Mouse (Mus musculus) liver, embryonic 11.5 days (tissue): ENCODE measurements around the gene Itpr3. TPM values are rescaled to one million over a fixed set of nuclear protein-coding genes. Genes with fewer than 3 reads are reported as not detected.

Experiments
- ATAC-seq: fragments of 200-750 bp; cut with Nextera tagmentation; replicated peaks from 2 replicates; pipeline ENCODE4 v1.8.0; 2017; ENCODE audit warnings: moderate number of reproducible peaks, mild to moderate bottlenecking, moderate TSS enrichment, moderate library complexity; ENCODE audit not compliant: low FRiP score
- DNase-seq: peaks from one replicate; pipeline ENCODE4 v3.0.0-alpha.2; 2017; ENCODE audit warnings: low spot score
- H3K27ac ChIP-seq: fragments of 300-500 bp; sonication (generic); 2 replicates; pipeline ENCODE4 v1.5.1; 2014; ENCODE audit warnings: mild to moderate bottlenecking, low read depth, low read length, control low read depth
- H3K27me3 ChIP-seq: fragments of 300-500 bp; sonication (generic); replicated peaks from 2 replicates; pipeline ENCODE4 v1.6.1; 2014; ENCODE audit warnings: low read length, mixed read lengths; ENCODE audit not compliant: control insufficient read depth, insufficient read depth
- H3K36me3 ChIP-seq: fragments of 300-500 bp; sonication (generic); 2 replicates; pipeline ENCODE4 v1.6.1; 2014; ENCODE audit warnings: mild to moderate bottlenecking, low read length, moderate library complexity, mixed read lengths; ENCODE audit not compliant: control insufficient read depth, insufficient read depth
- H3K4me1 ChIP-seq: fragments of 300-500 bp; sonication (generic); replicated peaks from 2 replicates; pipeline ENCODE4 v1.6.1; 2014; ENCODE audit warnings: low read length, mixed read lengths; ENCODE audit not compliant: control insufficient read depth, insufficient read depth
- H3K4me2 ChIP-seq: fragments of 300-500 bp; sonication (generic); 2 replicates; pipeline ENCODE4 v1.6.1; 2014; ENCODE audit warnings: mild to moderate bottlenecking, control low read depth, moderate library complexity
- H3K4me3 ChIP-seq: fragments of 300-500 bp; sonication (generic); 2 replicates; pipeline ENCODE4 v1.5.1; 2014; ENCODE audit warnings: low read depth, low read length, control low read depth
- H3K9ac ChIP-seq: fragments of 300-500 bp; sonication (generic); 2 replicates; pipeline ENCODE4 v1.6.1; 2014; ENCODE audit warnings: low read depth, low read length, control low read depth
- H3K9me3 ChIP-seq: fragments of 300-500 bp; sonication (generic); 2 replicates; pipeline ENCODE4 v1.6.1; 2016; ENCODE audit warnings: low read length, inconsistent platforms, mixed read lengths; ENCODE audit not compliant: control insufficient read depth
- WGBS: fragments of 180-500 bp; shearing (Covaris S2); extraction: QIAGEN DNeasy Blood & Tissue Kit; methylation state at CpG from one replicate; pipeline ENCODE4 v1.1.7; 2014; 5-methylcytosine and 5-hydroxymethylcytosine counted together
- polyA plus RNA-seq: library from polyadenylated mRNA; unstranded; fragments of >200 nt; fragmentation: Nextera tagmentation; extraction: Ambion mirVana; gene quantifications from 2 replicates; pipeline ENCODE4 v1.2.1, GENCODE M21; 2014

The Itpr3 gene
- polyA plus RNA-seq, 1 experiment from 2014 or later, result 2.0 TPM

DNA sequence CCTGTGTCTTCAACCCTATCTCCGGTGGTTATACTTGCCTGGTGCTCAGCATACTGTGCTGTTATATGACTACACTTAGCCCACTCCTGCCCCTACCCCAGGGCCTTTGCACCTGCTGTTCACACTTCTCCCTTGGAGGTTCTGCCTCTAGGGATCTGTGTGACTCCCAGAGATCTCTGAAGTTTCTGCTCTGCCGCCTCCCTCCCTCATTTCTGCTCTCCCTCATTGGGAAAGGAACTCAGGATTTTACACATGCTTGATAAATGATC, 15.4 kb upstream of the Itpr3 start:
- H3K27ac ChIP-seq, result no peak overlapping the region

DNA sequence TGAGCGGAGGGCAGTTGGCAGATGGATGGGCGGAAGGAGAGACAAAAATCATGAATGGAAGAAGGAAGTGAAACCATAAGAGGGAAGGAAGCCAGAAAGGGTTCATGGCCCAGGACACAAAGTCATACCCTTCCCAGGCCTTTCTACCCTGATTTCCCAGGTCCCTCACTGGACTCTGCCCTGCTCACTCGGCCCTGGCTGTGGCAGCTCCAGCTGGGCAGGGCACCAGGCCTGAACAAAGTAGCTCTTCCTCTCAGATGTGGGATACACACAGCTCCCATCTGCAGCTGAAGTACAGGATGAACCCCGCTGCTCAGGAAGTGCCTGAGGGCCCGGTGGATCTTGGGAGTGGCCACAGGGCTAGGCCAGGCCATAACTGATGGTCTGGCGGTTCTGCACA, 14.3 kb upstream of the Itpr3 start:
- H3K9ac ChIP-seq, result no peak overlapping the region
- 60% methylated on average over 6 of the region's 6 CpGs for WGBS
- H3K27ac ChIP-seq, result no peak overlapping the region
- H3K9me3 ChIP-seq, result no peaks in the 10 kb centered on the region
- H3K36me3 ChIP-seq, result no peaks in the 10 kb centered on the region
- DNase-seq, result no peak
- H3K4me2 ChIP-seq, result no peak overlapping the region
- no peaks in the 10 kb centered on the region for H3K27me3 ChIP-seq
- peaks cover 18% of the 10 kb centered on the region for H3K4me1 ChIP-seq
- no peak overlapping the region for H3K4me3 ChIP-seq
- ATAC-seq, result no peak

More for the DNA sequence above, 15.4 kb upstream of the Itpr3 start:
- DNase-seq, result no peak
- Histone ChIP-seq H3K4me3 (no peak overlapping the region), H3K9ac (no peak overlapping the region), H3K4me1 (peaks cover 18% of the 10 kb centered on the region), H3K36me3 (no peaks in the 10 kb centered on the region), H3K9me3 (no peaks in the 10 kb centered on the region), H3K27me3 (no peaks in the 10 kb centered on the region), H3K4me2 (no peak overlapping the region)
- no peak for ATAC-seq
- 70% methylated on average over 2 of the region's 2 CpGs for whole genome bisulfite sequencing

DNA sequence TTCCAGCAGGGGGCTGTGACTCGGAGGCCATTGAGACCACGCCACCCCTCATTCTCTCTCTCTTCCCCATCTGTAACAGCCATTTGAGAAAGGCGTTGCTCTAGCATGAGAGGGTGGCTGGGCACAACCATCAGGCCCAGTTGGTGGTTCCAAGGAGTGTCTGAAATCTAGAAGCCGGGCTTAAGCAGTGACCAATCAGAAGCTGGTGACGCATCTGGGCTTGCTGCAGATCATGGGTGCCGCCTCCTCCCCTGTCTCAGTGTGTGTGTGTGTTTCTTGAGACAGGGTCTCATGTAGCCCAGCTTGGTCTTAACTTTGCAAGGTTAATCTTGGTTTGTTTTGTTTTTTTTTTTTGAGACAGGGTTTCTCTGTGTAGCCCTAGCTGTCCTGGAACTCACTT, 11.9 kb upstream of the Itpr3 start:
- 82% methylated on average over 6 of the region's 6 CpGs for WGBS
- Histone ChIP-seq H3K27me3 (no peaks in the 10 kb centered on the region), H3K4me1 (peaks cover 8% of the 10 kb centered on the region), H3K4me2 (no peak overlapping the region), H3K9ac (no peak overlapping the region), H3K36me3 (no peaks in the 10 kb centered on the region), H3K9me3 (no peaks in the 10 kb centered on the region), H3K4me3 (no peak overlapping the region), H3K27ac (no peak overlapping the region)
- ATAC-seq (no peak), DNase-seq (no peak)

DNA sequence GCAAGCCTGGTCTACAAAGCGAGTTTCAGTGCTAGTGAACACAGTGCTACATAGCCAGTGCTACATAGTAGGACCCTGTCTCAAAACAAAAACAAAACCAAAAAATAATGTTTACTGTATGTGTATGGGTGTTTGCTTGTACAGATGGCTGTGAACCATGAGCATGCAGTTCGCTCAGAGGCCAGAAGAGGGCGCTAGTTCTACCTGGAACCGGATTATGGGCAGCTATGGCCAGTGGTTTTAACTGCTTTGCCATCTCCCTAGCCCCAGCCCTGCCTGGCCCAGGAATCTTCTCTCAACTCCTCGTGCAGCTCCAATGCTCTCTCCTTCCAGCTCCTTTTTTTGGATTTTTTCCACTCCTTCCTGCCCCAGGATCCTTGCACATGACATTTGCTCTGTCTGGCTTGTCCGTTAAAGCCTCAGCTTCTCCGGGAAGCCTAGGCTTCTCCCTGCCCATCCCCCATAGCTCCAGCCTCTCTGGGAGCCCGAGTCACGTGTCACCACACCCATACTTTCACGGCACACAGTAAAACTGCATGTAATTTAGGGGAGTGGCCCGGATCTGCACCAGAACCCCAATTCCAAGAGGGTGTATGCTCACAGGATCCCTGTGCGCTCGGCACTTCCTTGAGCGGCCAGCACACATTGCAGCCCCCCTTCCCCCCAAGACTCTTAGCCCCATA, 9.2 kb upstream of the Itpr3 start:
- H3K4me2 ChIP-seq, result no peak overlapping the region
- no peaks in the 10 kb centered on the region for H3K27me3 ChIP-seq
- 0 out of 2 replicates have a peak overlapping the region, but pooled peaks have one; percentile 8 for H3K27ac ChIP-seq
- no peaks in the 10 kb centered on the region for H3K36me3 ChIP-seq
- no peak overlapping the region for H3K9ac ChIP-seq
- H3K4me3 ChIP-seq, result no peak overlapping the region
- no peak for ATAC-seq
- peaks cover 3% of the 10 kb centered on the region; the same call in 1 of the 2 replicates for H3K4me1 ChIP-seq
- no peaks in the 10 kb centered on the region for H3K9me3 ChIP-seq
- no peak for DNase-seq
- WGBS, result 77% methylated on average over 14 of the region's 14 CpGs

DNA sequence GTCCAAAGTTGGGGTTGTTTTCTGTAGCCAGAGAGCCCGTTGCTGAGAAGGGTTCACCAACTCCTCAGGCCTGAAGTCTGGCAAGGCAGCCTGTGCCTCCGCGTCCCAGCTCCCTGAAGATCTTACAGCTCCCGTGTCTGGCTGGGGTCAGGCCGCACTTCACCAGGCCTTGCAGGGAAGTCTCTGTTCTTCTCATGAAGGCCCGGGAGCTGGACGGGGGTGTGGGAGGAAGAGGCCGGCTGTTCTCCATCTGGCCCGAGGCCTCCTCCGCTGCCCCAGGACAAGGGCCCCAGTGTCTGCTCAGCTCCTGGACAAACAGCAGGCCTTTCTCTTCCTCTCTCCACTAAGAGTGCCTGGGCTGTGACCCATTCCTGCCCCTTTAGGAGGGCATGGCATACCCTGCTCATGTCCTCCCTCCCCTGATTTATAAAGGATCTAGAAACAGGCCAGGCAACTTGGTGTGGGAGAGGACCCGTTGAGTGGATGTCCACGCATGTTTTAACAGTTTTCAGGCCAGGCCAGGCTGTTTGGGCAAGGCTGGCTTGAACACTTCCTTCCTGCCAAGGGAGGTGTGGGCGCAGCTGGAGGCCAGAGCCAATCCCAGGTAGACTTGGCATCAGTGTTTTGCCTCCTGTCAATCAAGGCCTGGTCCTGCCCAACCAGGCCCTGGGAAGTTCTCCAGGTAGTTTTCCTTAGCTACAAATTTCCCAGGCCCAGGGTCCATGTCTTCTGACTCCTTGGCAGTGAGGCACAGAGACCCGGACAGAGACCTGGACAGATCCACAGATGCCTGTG, 8.5 kb upstream of the Itpr3 start:
- Histone ChIP-seq H3K9me3 (no peaks in the 10 kb centered on the region), H3K4me1 (0 out of 2 replicates have a peak, but pooled peaks cover 3% of the 10 kb centered on the region), H3K9ac (no peak overlapping the region), H3K36me3 (no peaks in the 10 kb centered on the region), H3K27ac (0 out of 2 replicates have a peak overlapping the region, but pooled peaks have one; percentile 8), H3K4me3 (no peak overlapping the region), H3K4me2 (no peak overlapping the region), H3K27me3 (no peaks in the 10 kb centered on the region)
- DNase-seq (no peak), ATAC-seq (no peak)
- WGBS, result 68% methylated on average over 14 of the region's 14 CpGs

DNA sequence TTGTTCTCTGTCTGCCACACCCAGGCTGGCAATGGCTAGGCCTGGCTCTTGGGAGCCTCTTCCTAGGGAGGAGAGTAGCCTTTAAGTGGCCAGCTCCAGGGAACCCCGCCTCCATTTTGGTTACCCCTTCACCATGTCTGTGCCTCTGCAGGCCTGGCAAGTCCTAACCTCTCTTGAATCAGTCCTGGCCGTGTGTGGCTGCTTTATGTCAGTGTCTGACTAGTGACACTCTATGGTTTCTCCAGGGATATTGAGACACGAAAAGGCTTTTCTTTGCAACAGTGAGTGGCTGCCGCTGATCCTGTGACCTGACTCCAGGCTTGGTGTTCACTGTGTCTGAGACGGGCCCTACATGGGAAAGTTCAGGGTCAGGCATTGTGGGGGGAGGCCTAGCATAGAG, 6.3 kb upstream of the Itpr3 start:
- Histone ChIP-seq H3K4me2 (no peak overlapping the region), H3K27ac (no peak overlapping the region), H3K4me1 (0 out of 2 replicates have a peak, but pooled peaks cover 3% of the 10 kb centered on the region), H3K9me3 (no peaks in the 10 kb centered on the region), H3K9ac (no peak overlapping the region), H3K36me3 (no peaks in the 10 kb centered on the region), H3K4me3 (no peak overlapping the region), H3K27me3 (no peaks in the 10 kb centered on the region)
- 61% methylated on average over 5 of the region's 5 CpGs for WGBS
- no peak for ATAC-seq
- DNase-seq, result no peak

DNA sequence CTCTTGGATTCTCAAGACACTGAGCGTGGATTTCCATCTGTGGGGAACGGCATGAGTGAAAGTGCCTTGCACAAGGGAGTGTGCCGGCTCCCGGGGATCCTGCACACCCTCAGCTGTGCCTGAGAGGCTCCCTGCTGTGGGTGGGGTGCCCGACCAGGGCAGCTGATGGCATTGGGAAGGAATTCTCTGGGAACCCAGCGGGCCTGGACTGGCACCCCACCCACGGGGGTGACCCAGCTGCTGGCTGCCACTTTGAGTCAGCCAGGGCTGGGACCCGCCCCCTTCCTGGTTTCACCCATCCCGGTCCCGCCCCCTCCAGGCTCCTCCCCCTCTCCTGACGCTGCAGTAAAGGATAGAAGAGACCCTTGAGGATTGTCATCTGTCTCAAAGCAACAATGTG, 5.6 kb upstream of the Itpr3 start:
- no peak for ATAC-seq
- WGBS, result 31% methylated on average over 11 of the region's 11 CpGs
- H3K4me3 ChIP-seq, result no peak overlapping the region
- H3K27me3 ChIP-seq, result no peaks in the 10 kb centered on the region
- no peak overlapping the region for H3K9ac ChIP-seq
- no peak for DNase-seq
- no peaks in the 10 kb centered on the region for H3K36me3 ChIP-seq
- no peaks in the 10 kb centered on the region for H3K9me3 ChIP-seq
- peak overlapping the region; percentile 42 for H3K4me2 ChIP-seq
- H3K27ac ChIP-seq, result no peak overlapping the region
- H3K4me1 ChIP-seq, result 0 out of 2 replicates have a peak, but pooled peaks cover 3% of the 10 kb centered on the region

DNA sequence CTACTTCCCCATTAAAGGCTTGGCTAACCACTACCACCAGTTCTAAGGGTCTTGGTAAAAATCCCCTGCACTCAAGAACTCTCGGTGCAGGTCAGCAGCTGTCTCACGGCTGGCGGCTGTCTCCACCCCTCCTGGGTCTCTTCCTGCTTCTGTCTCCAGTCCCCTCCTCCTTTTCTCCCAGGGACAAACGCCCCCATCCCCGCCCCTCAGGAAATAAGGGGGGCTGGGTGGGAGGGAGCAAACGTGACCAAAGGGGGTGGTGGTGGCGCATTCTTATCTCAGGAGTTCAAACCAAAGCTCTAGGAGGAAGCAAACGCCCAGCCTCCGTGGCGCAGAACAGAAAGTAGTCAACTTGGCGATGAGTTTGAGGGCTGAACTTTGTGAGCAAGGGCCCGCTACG, 934 bp upstream of the Itpr3 start:
- WGBS, result 0% methylated on average over 13 of the region's 13 CpGs
- DNase-seq (peak; percentile 84), ATAC-seq (peak; percentile 71)
- peak overlapping the region; percentile 97 for H3K4me2 ChIP-seq
- peak overlapping the region; percentile 62 for H3K27ac ChIP-seq
- peaks cover 32% of the 10 kb centered on the region for H3K27me3 ChIP-seq
- H3K4me1 ChIP-seq, result peaks cover 8% of the 10 kb centered on the region
- no peak overlapping the region for H3K9ac ChIP-seq
- no peaks in the 10 kb centered on the region for H3K36me3 ChIP-seq
- no peaks in the 10 kb centered on the region for H3K9me3 ChIP-seq
- peak overlapping the region; percentile 63 for H3K4me3 ChIP-seq
